Mouse (Mus musculus): ENCODE results near the gene Pter.

The Pter gene

DNA sequence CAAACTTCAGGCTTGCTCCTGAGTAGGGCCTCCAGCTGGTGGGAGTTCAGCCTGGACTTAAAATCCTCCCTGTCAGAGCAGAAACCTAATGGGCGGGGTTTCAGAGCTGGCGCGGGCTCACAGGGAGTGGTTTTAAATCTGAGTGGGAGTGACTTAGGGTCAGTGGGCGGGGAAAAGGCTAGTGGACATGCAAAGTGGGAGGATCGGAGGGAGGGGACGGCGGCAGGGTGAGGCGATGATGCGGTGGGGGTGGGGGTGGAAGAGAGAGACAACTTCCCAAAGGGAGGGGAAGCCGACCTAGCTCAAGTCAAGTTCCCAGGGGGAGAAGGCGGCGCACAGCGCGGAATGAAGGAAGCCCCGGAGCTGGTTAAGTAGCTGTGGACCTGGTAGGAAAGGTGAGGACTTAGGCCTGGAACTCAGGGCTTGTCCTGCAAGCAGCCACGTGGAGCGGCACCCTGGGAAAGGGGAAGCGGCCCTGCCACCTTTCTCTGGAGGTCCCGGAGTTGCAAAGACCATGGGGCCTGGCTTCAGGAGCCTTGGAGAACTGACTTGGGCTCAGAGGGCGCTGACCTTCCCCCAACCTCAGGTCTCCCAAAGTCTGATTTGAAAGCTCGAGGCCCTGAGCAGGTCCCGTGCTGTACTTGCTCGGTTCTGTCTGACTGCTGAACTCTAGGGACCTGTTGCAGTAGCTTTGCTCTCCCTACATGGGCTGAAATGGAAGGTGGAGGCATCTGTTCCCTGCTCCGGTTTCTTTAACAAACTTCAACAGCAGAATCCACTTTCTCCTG is at the start of gene Pter:
TSS of gene Pter (plus strand) at position 238 of the 788 bp plus-strand sequence.
- peak; percentile 81 for DNase-seq (ENCODE audit: low read depth, low spot score)

DNA sequence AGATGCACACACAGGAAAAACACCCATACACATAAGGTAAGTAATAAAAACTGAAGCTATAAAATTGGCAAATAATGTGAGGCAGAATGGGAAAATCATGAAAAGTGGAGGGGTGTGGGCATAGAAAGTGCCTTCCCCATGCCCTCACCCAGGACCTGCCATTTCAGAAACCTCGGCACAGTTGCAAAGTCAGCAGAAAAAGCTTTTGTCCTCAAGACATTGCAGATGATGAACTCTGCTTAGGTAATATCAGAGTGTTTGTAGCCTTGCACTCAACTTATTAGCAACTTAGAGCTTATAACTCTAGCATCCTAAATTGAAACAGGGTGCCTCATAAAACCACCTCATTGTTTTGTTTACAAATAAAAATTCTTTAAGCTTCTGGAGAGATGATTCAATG is 49.6 kb upstream of the Pter start:
- no peak for DNase-seq (ENCODE audit: low read depth, low spot score)

DNA sequence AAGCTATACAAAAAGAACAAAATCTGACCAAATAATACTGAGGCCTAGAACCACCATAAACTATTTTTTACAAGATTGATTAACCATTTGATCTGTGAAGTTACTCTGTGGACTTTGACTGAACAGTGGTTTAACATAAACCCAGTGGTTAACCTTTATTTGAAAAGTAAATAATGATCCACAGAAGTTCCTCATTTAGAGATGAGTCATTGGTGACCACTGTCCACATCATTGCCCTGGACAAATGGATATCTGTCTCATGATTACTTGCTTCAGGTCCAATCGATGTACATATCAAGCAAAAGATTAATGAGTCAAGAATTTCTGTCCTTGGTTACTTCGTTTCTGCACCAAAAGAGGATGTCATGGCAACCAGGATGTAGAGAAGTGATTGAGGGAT is 44.3 kb upstream of the Pter start:
- no peak for DNase-seq (ENCODE audit: low read depth, low spot score)

DNA sequence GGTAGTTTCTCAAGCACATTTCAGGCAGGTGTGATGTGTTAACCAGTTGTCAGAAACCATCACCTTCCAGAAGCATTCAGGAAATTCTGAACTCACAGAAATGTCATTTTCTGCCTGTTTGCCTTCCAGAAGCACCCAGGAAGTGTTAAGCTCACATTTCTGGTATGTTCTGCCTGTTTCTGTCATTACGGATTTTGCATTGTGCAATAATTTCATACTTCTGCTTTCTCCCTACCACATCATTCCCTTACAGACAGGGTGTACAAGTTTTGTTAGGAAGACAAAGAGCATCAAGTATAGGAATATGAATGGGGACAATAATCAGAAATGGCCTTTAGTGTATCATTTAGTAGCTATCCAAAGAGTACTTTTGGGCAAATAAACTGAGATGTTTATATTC is 42.8 kb upstream of the Pter start:
- no peak for DNase-seq (ENCODE audit: low read depth, low spot score)

DNA sequence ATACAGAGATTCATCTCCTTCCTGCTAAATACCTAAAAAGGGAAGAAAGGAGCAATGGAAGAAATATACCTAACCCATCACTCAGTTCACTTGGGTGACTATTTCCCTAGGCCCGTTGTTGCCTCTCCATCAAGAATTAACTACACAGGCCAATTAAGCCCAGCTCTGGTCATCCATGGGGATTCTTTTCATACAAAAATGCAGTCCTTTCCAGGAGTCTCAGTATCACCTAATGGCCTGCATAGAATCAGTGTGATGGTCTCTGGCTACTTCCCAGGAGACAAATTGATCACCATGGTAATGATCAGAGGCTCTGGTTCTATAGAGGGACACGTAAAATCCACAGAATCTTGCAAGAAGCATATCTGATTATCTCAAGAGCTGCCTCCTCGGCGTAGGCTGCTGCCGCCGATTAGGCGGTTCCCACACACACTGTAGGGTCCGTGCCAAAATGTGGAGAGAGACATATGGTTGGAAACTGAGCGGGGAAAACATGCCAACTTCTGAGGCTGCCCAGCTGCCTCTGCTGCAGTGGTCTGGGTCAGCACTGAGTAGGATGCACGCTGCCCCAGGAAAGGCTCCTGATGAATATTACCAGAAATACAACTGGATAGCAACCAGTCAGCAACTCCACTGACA is 40.4 kb upstream of the Pter start:
- no peak for DNase-seq (ENCODE audit: low read depth, low spot score)

- DNase-seq (ENCODE audit: low read depth, low spot score) = no peak
Observed at GRCm38 (mm10) chr2:12887015-12887414, 36.8 kb upstream of the Pter start.

DNA sequence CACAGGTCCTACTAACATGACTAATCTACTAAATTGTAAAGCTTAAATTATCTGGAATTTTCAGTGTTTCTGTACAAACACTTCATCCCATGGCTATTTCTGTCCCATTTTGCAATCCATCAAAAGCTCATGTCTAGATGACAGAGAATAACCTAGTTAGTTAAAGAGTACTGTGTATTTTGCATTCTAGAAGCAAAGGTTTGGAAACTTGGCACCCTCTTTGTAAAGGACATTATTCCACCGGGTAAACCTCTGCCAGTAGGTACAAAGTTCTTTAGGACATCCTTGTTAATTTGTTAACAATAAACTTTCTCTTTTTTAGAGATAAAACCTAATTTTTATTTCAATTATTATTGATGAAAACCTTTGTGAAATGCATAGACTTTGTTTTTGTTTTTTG is 18.1 kb upstream of the Pter start:
- DNase-seq (ENCODE audit: low read depth, low spot score) = no peak

GRCm38 (mm10) chr2:12925643-12926042 is 1.8 kb downstream of the Pter start:
- DNase-seq (ENCODE audit: low read depth, low spot score) = no peak

DNA sequence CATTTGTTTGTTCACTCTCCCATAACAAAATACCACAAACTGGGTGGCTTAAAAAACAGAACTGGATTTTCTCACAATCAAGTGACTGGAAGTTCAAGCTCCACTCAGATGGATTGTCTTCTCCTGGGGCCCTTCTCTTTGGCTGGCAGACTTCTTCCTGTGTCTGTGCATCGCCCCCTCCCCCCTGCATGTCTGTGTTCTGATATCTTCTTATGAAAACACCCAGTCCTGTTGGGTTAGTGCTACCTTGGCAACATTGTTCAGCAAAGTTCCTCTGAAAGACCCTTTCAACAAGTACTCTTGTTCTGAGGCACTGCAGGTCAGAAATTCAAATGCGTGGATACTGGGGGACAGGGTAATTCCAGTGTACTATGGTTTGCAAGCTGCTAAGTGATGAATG is 6.5 kb downstream of the Pter start:
- DNase-seq (ENCODE audit: low read depth, low spot score) = no peak

GRCm38 (mm10) chr2:12933905-12934304 is 10.1 kb downstream of the Pter start:
- DNase-seq (ENCODE audit: low read depth, low spot score) = no peak

DNA sequence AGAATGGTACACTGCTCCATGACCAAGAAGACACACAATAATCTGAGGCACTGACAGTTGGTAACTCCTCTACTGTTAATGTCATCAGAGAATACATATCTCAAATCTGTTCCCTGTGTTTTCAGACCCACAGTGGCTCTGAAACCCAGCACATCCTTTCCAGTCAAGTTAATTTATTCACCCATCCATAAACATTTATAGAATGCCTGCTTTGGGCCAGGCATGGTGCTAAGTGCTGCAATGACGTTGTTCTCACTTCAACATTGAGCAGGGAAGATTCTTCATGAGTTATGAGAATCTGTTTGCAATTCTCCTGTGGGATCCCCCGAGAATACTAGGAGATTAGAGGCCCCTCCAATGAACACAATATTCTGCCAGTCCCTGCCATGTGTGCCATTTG is 11.4 kb downstream of the Pter start:
- DNase-seq (ENCODE audit: low read depth, low spot score) = no peak

DNA sequence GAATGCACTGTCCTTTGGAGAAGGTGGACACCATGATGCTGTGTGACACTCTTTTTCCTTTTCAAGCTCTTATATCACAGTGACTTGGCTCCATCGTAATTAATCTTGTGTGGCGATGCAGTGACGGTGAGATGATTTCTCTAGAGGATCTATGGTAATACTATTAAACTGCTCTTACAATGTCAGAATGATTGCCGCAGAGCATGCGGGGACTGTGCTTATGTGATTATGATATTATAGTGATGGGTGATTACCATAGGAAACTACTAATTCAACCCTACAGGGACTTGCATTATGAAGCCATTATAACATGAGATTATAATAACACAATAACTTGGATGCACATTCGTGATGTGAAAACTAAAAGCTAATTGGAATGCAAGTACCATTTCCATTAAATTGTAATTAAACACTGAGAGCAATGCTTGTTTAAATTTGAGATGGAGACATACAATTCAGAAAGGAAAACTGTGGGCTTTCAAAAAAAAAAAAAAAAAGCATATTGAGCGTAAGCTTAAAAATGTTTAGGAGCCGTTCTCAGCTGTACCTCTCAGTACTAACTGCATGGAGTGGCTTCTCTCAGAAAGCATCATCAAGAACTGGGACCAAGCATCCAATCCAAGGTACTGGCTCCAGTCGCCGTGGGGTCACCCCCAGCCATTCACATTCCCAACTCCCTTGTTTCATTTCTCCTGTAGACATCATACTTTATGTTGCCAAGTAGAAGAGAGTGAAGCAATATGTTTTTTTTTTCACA is 13.8 kb downstream of the Pter start:
- no peak for DNase-seq (ENCODE audit: low read depth, low spot score)

GRCm38 (mm10) chr2:12938641-12939040 is 14.8 kb downstream of the Pter start:
- no peak for DNase-seq (ENCODE audit: low read depth, low spot score)

GRCm38 (mm10) chr2:12956703-12957424 is 33.0 kb downstream of the Pter start:
- no peak for DNase-seq (ENCODE audit: low read depth, low spot score)

GRCm38 (mm10) chr2:12970049-12970724 is 46.3 kb downstream of the Pter start:
- DNase-seq (ENCODE audit: low read depth, low spot score) = no peak

GRCm38 (mm10) chr2:12973752-12974151 is 49.9 kb downstream of the Pter start:
- no peak for DNase-seq (ENCODE audit: low read depth, low spot score)

- DNase-seq (ENCODE audit: low read depth, low spot score) = no peak
Observed at GRCm38 (mm10) chr2:12977367-12977766, 53.5 kb downstream of the Pter start.

DNA sequence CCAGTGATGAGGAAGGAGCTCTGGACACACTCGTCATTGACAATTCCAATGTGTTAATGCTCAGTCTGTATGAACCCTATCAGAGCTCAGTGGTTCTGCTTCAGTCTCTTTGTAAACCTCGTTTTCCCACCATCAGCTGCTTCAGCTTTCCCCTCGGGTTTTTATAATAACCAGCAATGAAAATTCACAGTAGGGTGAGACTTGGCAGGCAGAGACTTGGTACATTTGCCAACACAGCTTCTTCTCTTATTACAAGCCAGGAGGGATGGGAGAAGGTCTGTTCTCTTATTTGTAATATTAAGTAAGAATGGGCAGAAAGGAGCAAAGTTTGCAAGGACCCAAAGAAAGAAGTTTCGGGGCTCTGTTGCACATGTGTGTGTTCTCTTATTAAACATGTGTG is 54.9 kb downstream of the Pter start:
- no peak for DNase-seq (ENCODE audit: low read depth, low spot score)

DNA sequence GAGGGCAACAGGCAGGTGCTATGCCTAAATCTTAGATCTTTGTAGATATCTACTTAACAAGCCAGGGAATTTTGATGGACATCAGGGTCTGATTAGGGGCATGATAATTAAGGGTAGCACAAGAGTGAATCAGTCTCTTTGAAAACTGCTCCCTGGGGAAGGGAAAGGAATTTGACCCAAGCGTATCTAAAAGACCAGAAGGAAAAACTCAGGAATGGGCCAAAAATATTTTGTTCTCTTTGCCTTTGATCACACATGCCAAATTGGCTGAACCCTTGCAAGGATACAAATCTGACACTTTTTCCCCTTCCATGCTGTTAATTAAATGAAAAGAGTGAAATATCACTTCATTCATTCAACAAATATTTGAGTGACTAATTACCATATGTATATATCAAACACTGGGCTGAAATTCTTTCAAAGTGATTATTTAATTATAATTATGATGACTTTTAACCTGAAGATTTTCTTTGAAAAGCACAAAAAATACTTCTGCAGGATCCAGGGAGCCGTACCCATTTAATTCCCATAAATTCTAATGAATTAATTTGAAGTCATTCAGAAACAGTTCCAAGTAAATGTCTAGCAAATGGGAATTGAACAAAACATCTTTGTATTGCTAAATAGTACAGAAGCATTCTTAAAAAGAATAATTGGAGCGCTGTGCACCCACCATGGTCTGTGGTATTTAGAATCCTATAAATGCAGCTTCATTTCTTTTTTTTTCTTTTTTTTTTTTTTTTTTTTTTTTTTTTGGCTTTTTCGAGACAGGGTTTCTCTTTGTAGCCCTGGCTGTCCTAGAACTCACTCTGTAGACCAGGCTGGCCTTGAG is 61.3 kb downstream of the Pter start:
- DNase-seq (ENCODE audit: low read depth, low spot score) = no peak

DNA sequence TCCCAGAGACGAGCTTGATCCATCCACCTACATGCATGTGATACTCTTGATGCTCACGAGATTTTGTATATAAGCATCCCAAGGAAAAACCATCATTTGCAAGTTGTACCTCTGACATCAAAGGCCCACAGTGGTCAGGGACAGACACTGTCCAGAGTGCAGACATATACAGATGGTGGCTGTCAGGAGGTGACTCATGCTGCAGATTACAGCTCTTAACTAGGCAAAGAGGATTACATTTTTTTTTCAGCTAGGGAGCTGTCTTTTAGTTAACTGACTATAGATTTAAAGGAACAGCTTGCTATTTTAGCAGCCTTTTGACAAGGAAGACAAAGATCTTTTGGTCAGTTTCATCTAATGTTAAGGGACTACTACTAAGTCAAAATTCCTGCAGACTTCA is 76.2 kb downstream of the Pter start:
- DNase-seq (ENCODE audit: low read depth, low spot score) = peak; percentile 71

- DNase-seq (ENCODE audit: low read depth, low spot score) = no peak
Observed at GRCm38 (mm10) chr2:13008433-13008832, 84.6 kb downstream of the Pter start.

Measured in retina, postnatal 7 days (tissue).